Mouse (Mus musculus) inflammation-experienced regulatory T-cells, adult 16 weeks (primary cell): ENCODE measurements around the gene Gm9972. TPM values are rescaled to one million over a fixed set of nuclear protein-coding genes. Genes with fewer than 3 reads are reported as not detected.

Experiments used
- polyA plus RNA-seq: library from polyadenylated mRNA; unstranded; fragments of 100-300 nt; shearing (Covaris generic); gene quantifications from one replicate; pipeline ENCODE4 v1.2.1, GENCODE M21; 2017

Gm9972 gene
- not detected for polyA plus RNA-seq

GRCm38 (mm10) chr11:43035446-43035845, at the start of gene Gm9972:
Gene Gm9972 (plus strand): TSS chr11:43035746.

Other genes starting within 250 kb of the Gm9972 start
- not detected for gene Atp10b, start 114.1 kb downstream of the Gm9972 start, polyA plus RNA-seq